Mouse (Mus musculus) kidney, adult 2 months (tissue): ENCODE data around the gene Tfap4.

Experiments used
- CTCF ChIP-seq: fragments of 200-500 bp; conservative IDR thresholded peaks from 2 replicates; pipeline ENCODE4 v1.5.1; 2011; ENCODE audit warnings: low read depth, mild to moderate bottlenecking, control low read depth, low read length, moderate library complexity, mixed read lengths; ENCODE audit not compliant: insufficient read depth, insufficient read length
- POLR2A ChIP-seq: fragments of 200-500 bp; IDR thresholded peaks from one replicate; pipeline ENCODE4 v1.6.1; 2011; ENCODE audit warnings: low read depth, low read length, control low read depth

DNA sequence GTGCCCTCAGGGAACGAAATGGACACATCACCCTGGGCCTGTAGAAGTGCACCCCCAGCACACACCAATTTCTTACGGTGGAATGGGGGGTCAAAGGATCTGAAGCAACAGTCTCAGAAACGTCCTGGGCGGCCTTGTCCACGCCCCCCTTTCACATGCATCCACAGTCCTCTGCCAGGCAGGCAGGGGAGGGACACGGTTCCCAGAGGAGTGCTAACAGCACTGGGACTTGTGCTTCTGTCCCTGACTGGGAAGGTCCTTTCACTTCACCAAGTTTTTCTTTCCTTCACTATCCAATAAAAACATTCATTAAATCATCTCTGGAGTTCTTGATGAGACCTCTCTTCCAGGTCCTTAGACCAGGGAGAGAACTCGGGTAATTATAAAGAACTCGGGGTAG, 39.0 kb downstream of the Tfap4 start:
- TF ChIP-seq CTCF, result no peak
- no peak for TF ChIP-seq POLR2A
